Mouse (Mus musculus): ENCODE results near the gene Rere.

DNA sequence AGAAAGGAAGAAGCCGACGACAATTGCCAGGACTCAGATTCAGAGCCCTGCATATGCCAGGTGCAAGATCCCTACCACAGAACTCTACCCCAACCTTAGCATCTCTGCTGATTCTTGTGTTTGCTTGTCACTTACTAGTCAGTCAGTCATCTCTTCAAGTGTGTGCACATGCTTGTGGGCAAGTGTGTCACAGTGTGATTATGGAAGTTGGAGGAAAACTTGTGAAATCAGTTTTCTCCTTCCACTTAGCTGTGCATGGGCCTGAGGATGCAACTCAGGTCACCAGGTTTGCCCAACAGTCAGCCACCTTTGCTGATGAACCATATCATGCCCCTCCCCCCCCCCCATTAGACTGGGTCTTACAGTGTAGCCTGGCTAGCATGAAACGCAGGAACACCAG is 103.5 kb downstream of the Rere start:
- no peak for TF ChIP-seq USF1 (IDR thresholded peaks at IDR 0.05; ENCODE audit: low read depth, low read length)
- no peak for TF ChIP-seq POLR2AphosphoS2 (IDR thresholded peaks at IDR 0.05; ENCODE audit: low read length)
- no peak for TF ChIP-seq POLR2A (IDR thresholded peaks at IDR 0.05; ENCODE audit: control insufficient read depth in 1 of 2, insufficient read depth in 1 of 2, low read depth in 1 of 2, low read length in 2 of 2, poor library complexity in 1 of 2)
- TF ChIP-seq E2F4 (IDR thresholded peaks at IDR 0.05; ENCODE audit: borderline replicate concordance, low read depth, low read length): no peak
- no peak for TF ChIP-seq CTCF (IDR thresholded peaks at IDR 0.05 in 2 of 3, conservative IDR thresholded peaks at IDR 0.05 in 1 of 3; ENCODE audit: control insufficient read depth in 1 of 3, insufficient read depth in 1 of 3, low read depth in 2 of 3, low read length in 3 of 3, poor library complexity in 1 of 3, severe bottlenecking in 1 of 3)
- TF ChIP-seq EP300 (IDR thresholded peaks at IDR 0.05; ENCODE audit: low read depth in 1 of 2, low read length in 2 of 2): no peak
- TF ChIP-seq HCFC1 (IDR thresholded peaks at IDR 0.05; ENCODE audit: low read depth, low read length): no peak
- TF ChIP-seq JUND (IDR thresholded peaks at IDR 0.05; ENCODE audit: low read depth, low read length): no peak
- no peak for TF ChIP-seq CHD2 (IDR thresholded peaks at IDR 0.05; ENCODE audit: low read length)
- TF ChIP-seq TAL1 (IDR thresholded peaks at IDR 0.05; ENCODE audit: low read length): no peak
- TF ChIP-seq MEF2A (IDR thresholded peaks at IDR 0.05; ENCODE audit: extremely low read depth, insufficient replicate concordance, low read depth, low read length, poor library complexity, severe bottlenecking): no peak
- no peak for TF ChIP-seq NELFE (IDR thresholded peaks at IDR 0.05; ENCODE audit: low read depth, low read length)
- no peak for TF ChIP-seq ELF1 (IDR thresholded peaks at IDR 0.05; ENCODE audit: low read depth, low read length)
- TF ChIP-seq ZNF384 (IDR thresholded peaks at IDR 0.05; ENCODE audit: low read depth, low read length): no peak

All from MEL (cell line).